Mouse (Mus musculus): Measurements from ENCODE around the gene Snrk. TPM values are rescaled to one million over a fixed set of nuclear protein-coding genes. Genes with fewer than 3 reads are reported as not detected.

Gene Snrk
- polyA plus RNA-seq, 1 experiment from 2014 or later: 57.8 TPM

- no peak overlapping the region for H3K4me3 ChIP-seq
- no peak overlapping the region for H3K4me2 ChIP-seq (replicated peaks)
- WGBS: 66% methylated on average over 4 of the region's 4 CpGs
- H3K4me1 ChIP-seq: peaks cover 13% of the 10 kb centered on the region; the same call in 1 of the 2 replicates
- no peak for ATAC-seq (ENCODE audit: low FRiP score)
- no peaks in the 10 kb centered on the region for H3K9me3 ChIP-seq (replicated peaks)
- H3K27me3 ChIP-seq: no peaks in the 10 kb centered on the region
- H3K36me3 ChIP-seq: peaks cover 30% of the 10 kb centered on the region; the same call in 1 of the 2 replicates
- no peak overlapping the region for H3K9ac ChIP-seq
- no peak overlapping the region for H3K27ac ChIP-seq
These were observed 61.4 kb downstream of the Snrk start for GRCm38 (mm10) chr9:122178427-122178826.

- H3K4me1 ChIP-seq: 0 out of 2 replicates have a peak, but pooled peaks cover 8% of the 10 kb centered on the region
- H3K4me2 ChIP-seq (replicated peaks): no peak overlapping the region
- no peaks in the 10 kb centered on the region for H3K9me3 ChIP-seq (replicated peaks)
- 85% methylated on average over 3 of the region's 3 CpGs for WGBS
- no peaks in the 10 kb centered on the region for H3K27me3 ChIP-seq
- no peak overlapping the region for H3K27ac ChIP-seq
- H3K4me3 ChIP-seq: no peak overlapping the region
- H3K9ac ChIP-seq: no peak overlapping the region
- no peak for ATAC-seq (ENCODE audit: low FRiP score)
- peaks cover 17% of the 10 kb centered on the region; the same call in 1 of the 2 replicates for H3K36me3 ChIP-seq
These were observed 63.0 kb downstream of the Snrk start for GRCm38 (mm10) chr9:122180105-122180504.

- no peak overlapping the region for H3K9ac ChIP-seq
- 0 out of 2 replicates have a peak, but pooled peaks cover 7% of the 10 kb centered on the region for H3K4me1 ChIP-seq
- no peak overlapping the region for H3K27ac ChIP-seq
- H3K27me3 ChIP-seq: no peaks in the 10 kb centered on the region
- no peak overlapping the region for H3K4me2 ChIP-seq (replicated peaks)
- 75% methylated on average over 4 of the region's 4 CpGs for WGBS
- H3K4me3 ChIP-seq: no peak overlapping the region
- H3K9me3 ChIP-seq (replicated peaks): no peaks in the 10 kb centered on the region
- H3K36me3 ChIP-seq: peaks cover 5% of the 10 kb centered on the region; the same call in 1 of the 2 replicates
- ATAC-seq (ENCODE audit: low FRiP score): no peak
These were observed 66.0 kb downstream of the Snrk start for GRCm38 (mm10) chr9:122183074-122183473.

- ATAC-seq (ENCODE audit: low FRiP score): no peak
These were observed 67.3 kb downstream of the Snrk start for GRCm38 (mm10) chr9:122184329-122184728.

GRCm38 (mm10) chr9:122185061-122185460 is 68.0 kb downstream of the Snrk start:
- Histone ChIP-seq H3K4me3 (no peak overlapping the region), H3K36me3 (peaks cover 5% of the 10 kb centered on the region; the same call in 1 of the 2 replicates), H3K4me1 (peaks cover 2% of the 10 kb centered on the region; the same call in 1 of the 2 replicates), H3K9ac (no peak overlapping the region), H3K4me2 (replicated peaks) (no peak overlapping the region), H3K27me3 (no peaks in the 10 kb centered on the region), H3K27ac (no peak overlapping the region), H3K9me3 (replicated peaks) (no peaks in the 10 kb centered on the region)
- ATAC-seq (ENCODE audit: low FRiP score): no peak
- WGBS: 23% methylated on average over 2 of the region's 2 CpGs

More at GRCm38 (mm10) chr9:122184329-122184728, 67.3 kb downstream of the Snrk start:
- H3K27ac ChIP-seq: no peak overlapping the region
- no peak overlapping the region for H3K4me3 ChIP-seq
- no peaks in the 10 kb centered on the region for H3K9me3 ChIP-seq (replicated peaks)
- H3K4me1 ChIP-seq: peaks cover 2% of the 10 kb centered on the region; the same call in 1 of the 2 replicates
- H3K27me3 ChIP-seq: no peaks in the 10 kb centered on the region
- no peak overlapping the region for H3K9ac ChIP-seq
- peaks cover 5% of the 10 kb centered on the region; the same call in 1 of the 2 replicates for H3K36me3 ChIP-seq
- WGBS: 86% methylated on average over 3 of the region's 3 CpGs
- H3K4me2 ChIP-seq (replicated peaks): no peak overlapping the region

- Histone ChIP-seq H3K4me1 (peaks cover 2% of the 10 kb centered on the region; the same call in 1 of the 2 replicates), H3K27ac (no peak overlapping the region), H3K4me2 (replicated peaks) (no peak overlapping the region), H3K9ac (no peak overlapping the region), H3K36me3 (peaks cover 5% of the 10 kb centered on the region; the same call in 1 of the 2 replicates), H3K4me3 (no peak overlapping the region), H3K27me3 (no peaks in the 10 kb centered on the region), H3K9me3 (replicated peaks) (no peaks in the 10 kb centered on the region)
- 61% methylated on average over 6 of the region's 6 CpGs for WGBS
- no peak for ATAC-seq (ENCODE audit: low FRiP score)
These were observed 68.9 kb downstream of the Snrk start for GRCm38 (mm10) chr9:122185953-122186352.

- 67% methylated on average over 1 of the region's 1 CpGs for WGBS
- Histone ChIP-seq H3K36me3 (peaks cover 5% of the 10 kb centered on the region; the same call in 1 of the 2 replicates), H3K9me3 (replicated peaks) (no peaks in the 10 kb centered on the region), H3K4me2 (replicated peaks) (no peak overlapping the region), H3K27me3 (no peaks in the 10 kb centered on the region), H3K27ac (no peak overlapping the region), H3K4me1 (peaks cover 2% of the 10 kb centered on the region; the same call in 1 of the 2 replicates), H3K9ac (no peak overlapping the region), H3K4me3 (no peak overlapping the region)
- no peak for ATAC-seq (ENCODE audit: low FRiP score)
These were observed 69.7 kb downstream of the Snrk start for GRCm38 (mm10) chr9:122186643-122187226.

- 87% methylated on average over 7 of the region's 7 CpGs for WGBS
- Histone ChIP-seq H3K4me3 (no peak overlapping the region), H3K4me2 (replicated peaks) (no peak overlapping the region), H3K36me3 (peaks cover 5% of the 10 kb centered on the region; the same call in 1 of the 2 replicates), H3K27ac (no peak overlapping the region), H3K9ac (no peak overlapping the region), H3K9me3 (replicated peaks) (no peaks in the 10 kb centered on the region), H3K27me3 (no peaks in the 10 kb centered on the region), H3K4me1 (peaks cover 2% of the 10 kb centered on the region; the same call in 1 of the 2 replicates)
- no peak for ATAC-seq (ENCODE audit: low FRiP score)
These were observed 70.4 kb downstream of the Snrk start for GRCm38 (mm10) chr9:122187451-122187921.

- Histone ChIP-seq H3K4me1 (peaks cover 2% of the 10 kb centered on the region; the same call in 1 of the 2 replicates), H3K9ac (no peak overlapping the region), H3K9me3 (replicated peaks) (no peaks in the 10 kb centered on the region), H3K4me3 (no peak overlapping the region), H3K27ac (no peak overlapping the region), H3K27me3 (no peaks in the 10 kb centered on the region), H3K4me2 (replicated peaks) (no peak overlapping the region), H3K36me3 (no peaks in the 10 kb centered on the region)
- 65% methylated on average over 1 of the region's 1 CpGs for WGBS
- ATAC-seq (ENCODE audit: low FRiP score): no peak
These were observed 71.7 kb downstream of the Snrk start for GRCm38 (mm10) chr9:122188724-122189123.

- Histone ChIP-seq H3K9me3 (replicated peaks) (no peaks in the 10 kb centered on the region), H3K4me2 (replicated peaks) (no peak overlapping the region), H3K36me3 (0 out of 2 replicates have a peak, but pooled peaks cover 9% of the 10 kb centered on the region), H3K27me3 (no peaks in the 10 kb centered on the region), H3K27ac (no peak overlapping the region), H3K4me3 (no peak overlapping the region), H3K4me1 (peaks cover 8% of the 10 kb centered on the region), H3K9ac (no peak overlapping the region)
- 77% methylated on average over 5 of the region's 5 CpGs for WGBS
- ATAC-seq (ENCODE audit: low FRiP score): no peak
These were observed 76.3 kb downstream of the Snrk start for GRCm38 (mm10) chr9:122193361-122193760.

- no peak overlapping the region for H3K4me3 ChIP-seq
- peaks cover 11% of the 10 kb centered on the region; the same call in 1 of the 2 replicates for H3K4me1 ChIP-seq
- ATAC-seq (ENCODE audit: low FRiP score): no peak
- H3K9ac ChIP-seq: no peak overlapping the region
- H3K36me3 ChIP-seq: 0 out of 2 replicates have a peak, but pooled peaks cover 9% of the 10 kb centered on the region
- H3K27ac ChIP-seq: no peak overlapping the region
- H3K9me3 ChIP-seq (replicated peaks): no peaks in the 10 kb centered on the region
- H3K4me2 ChIP-seq (replicated peaks): no peak overlapping the region
- no peaks in the 10 kb centered on the region for H3K27me3 ChIP-seq
- 88% methylated on average over 5 of the region's 5 CpGs for WGBS
These were observed 76.8 kb downstream of the Snrk start for GRCm38 (mm10) chr9:122193823-122194222.

- Histone ChIP-seq H3K4me1 (peaks cover 11% of the 10 kb centered on the region; the same call in 1 of the 2 replicates), H3K36me3 (peaks cover 12% of the 10 kb centered on the region; the same call in 1 of the 2 replicates), H3K4me3 (no peak overlapping the region), H3K27ac (no peak overlapping the region), H3K4me2 (replicated peaks) (no peak overlapping the region), H3K9me3 (replicated peaks) (no peaks in the 10 kb centered on the region), H3K27me3 (no peaks in the 10 kb centered on the region), H3K9ac (no peak overlapping the region)
- ATAC-seq (ENCODE audit: low FRiP score): no peak
- WGBS: 87% methylated on average over 5 of the region's 5 CpGs
These were observed 78.1 kb downstream of the Snrk start for GRCm38 (mm10) chr9:122195042-122195682.

Measured in hindbrain, embryonic 12.5 days (tissue).